Mouse (Mus musculus) layer of hippocampus, adult 8-10 months (tissue): ENCODE data around the gene Dact2. TPM values are rescaled to one million over a fixed set of nuclear protein-coding genes. Genes with fewer than 3 reads are reported as not detected.

Experiments used
- DNase-seq, 2 experiments: peaks; one replicate each; pipeline ENCODE4 v3.0.0; 2022; ENCODE audit warnings: low spot score in 2 of 2
- total RNA-seq, 4 experiments: library from RNA; stranded (reverse); gene quantifications; 2 replicates each; pipeline ENCODE4 v1.2.4; 2022

Dact2 gene
- total RNA-seq, 4 experiments from 2014 or later, result 22.7 to 26.5 (median 24.3) TPM

DNA sequence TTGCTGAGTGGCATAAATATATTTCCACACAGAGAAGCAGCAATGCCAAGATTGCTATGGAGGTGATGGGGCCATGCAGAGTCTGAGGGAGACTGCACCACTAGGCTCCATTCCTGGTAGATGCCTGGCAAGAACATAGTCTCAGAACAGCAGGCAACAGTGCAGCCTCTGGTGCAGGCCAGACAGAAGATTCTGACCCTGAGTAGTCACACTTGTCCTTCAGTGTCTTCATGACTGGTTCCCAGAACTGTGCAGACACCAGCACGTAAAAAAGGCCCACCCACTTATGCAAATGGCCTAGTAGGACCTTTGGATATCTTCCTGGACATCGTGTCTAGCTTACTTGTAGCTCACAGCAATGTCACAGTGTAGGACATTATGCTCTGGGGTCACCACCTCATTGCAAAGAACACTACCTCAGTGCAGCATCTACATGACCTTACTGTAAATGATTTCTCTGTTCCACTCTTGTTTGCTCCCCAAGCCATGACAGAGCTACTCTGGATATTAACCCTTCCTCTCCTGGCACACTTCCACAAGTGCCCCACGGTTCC lies 9.9 kb upstream of the Dact2 start:
- DNase-seq, result no peak

DNA sequence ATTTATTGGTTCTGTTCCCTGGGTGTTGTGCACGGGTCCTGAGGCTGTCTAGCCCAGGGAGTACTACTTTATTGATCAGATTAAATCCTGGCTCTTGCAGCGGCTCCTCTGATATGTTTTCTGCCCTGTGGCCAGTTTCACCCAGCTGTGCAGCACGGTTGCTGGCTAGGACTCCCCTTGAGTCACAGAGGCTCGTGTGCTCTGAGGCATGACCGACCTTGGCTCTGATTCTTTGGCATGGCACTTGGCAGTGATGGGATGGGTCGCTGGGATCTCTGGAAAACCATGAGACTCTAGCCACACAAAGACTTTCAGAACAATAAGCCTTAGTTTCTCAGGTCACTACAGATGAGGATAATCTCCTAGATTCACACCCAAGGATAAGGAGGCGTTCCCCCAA lies 8.7 kb upstream of the Dact2 start:
- no peak for DNase-seq

DNA sequence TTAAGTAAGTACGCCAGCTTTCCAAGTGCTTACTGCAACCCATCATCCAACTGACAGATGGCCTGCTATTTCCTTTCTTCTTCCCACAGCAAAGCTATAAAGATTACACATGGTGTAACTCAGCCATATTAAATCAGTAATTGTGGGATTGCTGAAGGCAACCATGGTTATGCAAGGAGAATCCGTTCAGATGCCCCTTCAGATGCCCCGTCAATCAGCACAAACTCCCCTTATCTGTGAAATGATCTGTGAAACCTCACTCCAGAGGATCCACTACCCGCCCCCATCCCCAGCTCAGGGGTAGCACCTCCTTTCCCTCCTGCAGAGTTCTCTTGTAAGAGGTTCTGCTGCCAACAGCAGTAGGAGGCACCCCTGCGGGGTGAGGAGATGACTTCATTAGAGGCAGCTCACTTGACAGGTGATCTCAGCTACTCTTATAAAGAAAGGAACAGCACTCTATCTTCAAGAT lies 3.0 kb upstream of the Dact2 start:
- no peak for DNase-seq

DNA sequence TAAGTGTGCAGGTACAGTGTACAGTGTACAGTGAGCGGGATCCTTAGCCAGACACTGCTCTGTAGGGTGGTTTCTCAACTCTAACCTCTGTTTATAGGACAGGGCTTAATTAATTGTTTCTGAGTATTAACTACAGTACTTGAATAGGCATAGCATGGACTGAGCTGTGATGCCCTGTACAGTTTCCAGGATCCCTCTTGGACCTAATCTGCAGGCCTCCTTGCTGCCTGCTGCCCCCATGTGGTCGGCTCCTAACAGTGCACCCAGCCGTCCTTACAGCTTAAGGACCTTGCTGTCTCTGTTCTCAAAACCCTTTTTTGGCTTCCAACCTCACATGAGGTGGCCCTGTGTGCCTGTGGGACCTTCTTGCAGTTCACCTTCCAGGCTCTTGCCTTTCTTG lies 2.0 kb upstream of the Dact2 start:
- peak; percentile 48 to 71 for DNase-seq

DNA sequence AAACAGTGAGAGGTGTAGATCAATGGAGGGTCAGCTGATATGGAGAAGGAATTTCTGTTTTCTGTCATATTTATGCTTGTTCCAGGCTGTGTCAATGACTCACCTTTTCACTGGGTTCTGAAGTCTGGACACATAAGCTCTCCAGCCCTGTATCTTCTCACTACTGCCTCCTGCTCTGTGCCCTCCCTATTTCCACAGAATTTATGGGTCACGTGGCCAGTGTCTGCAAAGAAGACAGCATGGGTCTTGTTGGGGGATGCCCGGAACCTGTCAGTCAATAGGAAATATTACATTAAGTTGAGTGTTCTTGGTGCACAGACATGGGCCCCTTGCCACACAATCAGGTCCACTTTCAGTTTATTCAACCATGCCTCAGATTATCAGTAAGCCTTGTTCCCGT lies 1.1 kb upstream of the Dact2 start:
- no peak for DNase-seq

DNA sequence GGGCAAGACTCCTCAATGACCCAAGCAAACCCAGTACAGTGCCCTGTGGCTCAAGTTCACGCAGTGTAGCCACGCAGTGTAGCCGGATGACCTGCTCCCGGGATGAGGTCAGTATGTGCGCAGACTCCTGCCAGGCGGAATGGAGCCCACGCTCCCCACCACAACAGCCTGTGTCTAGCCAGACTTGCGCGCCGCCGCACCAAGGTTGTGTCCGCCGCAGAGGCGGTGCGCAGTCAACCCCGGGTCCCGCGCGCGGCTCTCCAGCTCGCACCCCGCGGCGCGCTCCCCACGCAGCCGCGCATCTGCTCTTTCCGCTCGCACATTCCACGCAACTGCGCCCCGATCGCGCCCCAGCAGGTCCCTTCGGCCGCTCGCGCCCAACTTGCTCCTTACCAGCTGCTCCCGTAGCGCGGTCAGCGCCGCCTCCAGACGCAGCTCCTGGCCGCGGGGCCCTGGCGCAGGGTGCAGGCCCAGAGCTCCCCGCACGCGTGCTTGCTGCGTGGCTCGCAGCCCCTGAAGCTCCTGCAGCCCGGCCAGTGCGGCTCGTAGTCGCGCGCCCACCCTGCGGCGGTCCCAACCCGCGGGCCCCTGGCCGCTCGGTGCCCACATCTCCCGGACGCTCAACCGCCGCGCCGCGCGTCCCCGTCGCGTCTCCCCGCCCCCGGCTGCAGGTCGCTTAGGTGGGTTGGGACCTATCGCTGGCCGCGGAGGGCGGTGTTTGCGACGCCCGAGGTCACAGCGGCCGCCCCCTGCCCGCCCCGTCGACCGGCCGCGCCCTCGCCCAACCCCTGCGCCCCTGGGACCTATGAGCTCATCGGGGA lies 773 bp downstream of the Dact2 start:
- peak in 1 of 2 experiments; percentile 48 for DNase-seq

DNA sequence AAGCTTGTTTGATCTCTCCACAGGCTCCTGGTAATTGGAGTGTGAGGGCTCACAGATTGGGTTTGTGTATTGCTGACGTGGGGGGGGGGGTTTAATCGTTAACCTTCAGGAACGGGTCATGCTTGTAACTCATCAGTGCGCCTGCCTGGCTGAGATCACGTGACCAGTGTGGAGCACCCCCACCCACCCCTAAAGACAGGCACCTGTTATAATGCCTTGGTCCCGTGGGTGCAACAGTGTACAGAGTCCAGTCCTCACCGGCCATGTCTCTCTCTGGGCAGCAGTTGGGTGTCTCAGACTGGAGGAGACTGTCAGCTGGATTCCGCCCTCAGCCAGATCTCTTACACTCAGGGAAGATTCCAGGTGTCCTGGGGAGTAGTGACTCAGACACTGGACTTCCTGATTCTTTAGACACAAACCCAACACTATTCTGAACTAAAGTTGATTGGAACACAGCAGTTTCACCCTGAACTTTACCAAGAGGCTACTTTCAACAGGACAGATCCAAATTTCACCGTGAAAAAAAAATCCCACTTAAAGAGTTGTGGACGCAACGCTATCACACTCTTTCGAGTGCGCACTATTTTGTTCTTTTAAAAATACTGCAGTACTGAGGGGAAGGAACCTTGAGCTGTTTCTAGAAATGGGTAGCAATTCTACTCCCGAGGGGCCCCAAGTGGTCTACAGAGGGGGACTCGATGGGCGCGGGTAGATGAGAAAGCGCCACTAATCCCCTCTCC lies 1.6 kb downstream of the Dact2 start:
- DNase-seq, result no peak

DNA sequence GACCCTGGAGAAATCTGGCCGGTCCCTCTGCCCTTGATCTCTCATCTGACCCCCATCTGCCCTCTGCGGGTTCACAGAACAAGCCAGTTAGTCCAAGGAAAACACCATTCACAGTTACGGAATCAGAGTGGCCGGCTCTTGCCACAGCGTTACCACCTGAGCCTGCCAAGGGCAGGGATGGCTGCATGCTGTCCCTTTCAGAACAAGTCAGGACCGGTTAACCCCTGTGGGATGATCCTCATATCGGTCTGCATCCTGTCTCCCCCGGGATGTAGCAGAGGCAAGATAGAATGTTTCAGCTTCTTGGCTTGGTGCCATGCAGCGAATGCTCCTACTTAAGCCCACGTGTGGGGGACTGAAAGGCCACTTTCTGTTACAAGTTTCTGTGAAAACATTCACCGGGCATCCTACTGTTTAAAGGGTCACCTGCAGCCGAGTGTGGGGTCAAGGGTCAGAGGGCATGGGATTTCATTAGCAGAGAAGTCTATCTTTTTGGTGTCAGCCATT lies 2.8 kb downstream of the Dact2 start:
- DNase-seq, result no peak

DNA sequence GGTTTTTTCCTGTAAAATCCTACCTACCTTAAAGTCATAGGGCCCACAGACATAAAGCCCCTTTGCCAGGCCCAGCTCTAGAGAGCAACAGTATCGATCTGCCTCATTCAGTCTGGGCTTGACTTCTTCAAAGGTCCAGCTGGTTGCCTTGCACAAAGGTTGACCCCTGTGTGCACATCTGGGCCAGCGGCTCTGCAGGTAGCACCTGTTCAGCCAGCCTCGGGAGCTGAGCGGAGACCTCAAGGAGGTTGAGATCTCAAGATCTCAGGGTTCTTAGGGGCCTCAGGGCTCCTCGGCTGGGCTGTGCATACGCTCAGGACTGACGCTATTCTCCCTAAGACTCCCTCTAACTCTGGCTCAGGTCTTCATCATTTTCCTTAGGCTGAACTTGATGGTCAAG lies 3.9 kb downstream of the Dact2 start:
- no peak for DNase-seq

DNA sequence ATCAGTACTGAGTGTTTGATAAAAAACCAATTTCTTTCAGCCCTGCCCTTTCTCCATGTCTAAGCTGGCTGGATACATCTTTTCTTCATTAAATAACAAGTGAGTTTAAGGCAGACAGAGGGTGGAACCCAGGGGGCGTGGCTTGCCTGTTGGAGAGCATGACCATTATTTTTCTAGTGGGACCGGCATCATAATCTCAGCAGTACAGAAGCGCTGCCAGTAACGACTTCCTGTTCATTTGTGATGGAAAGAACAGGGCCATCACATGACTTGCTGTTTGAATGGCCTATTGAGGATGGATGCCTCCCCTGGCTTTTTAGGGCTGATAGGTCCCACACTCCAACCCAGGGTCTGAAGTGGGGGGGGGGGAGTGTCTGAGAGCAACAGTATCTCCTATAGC lies 4.5 kb downstream of the Dact2 start:
- no peak for DNase-seq

DNA sequence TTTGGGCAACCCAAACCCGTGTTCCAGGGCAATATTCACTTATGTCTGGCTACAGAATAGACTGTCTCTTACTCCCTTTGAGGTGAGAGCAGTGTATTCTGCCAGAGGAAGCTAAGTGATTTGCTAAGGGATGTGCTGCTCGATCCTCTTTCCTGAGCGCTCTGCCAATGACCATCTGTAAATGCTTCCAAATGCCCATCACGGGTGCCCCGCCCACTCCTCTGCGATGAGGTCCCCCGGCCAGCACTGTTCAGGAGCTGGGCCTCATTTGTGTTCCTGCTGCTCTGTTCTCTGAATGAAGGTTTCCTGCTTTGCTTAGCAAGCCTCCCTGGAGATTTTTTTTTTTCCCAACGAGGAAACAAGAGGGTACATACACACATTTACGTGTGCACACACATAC lies 11.2 kb downstream of the Dact2 start:
- DNase-seq, result no peak

DNA sequence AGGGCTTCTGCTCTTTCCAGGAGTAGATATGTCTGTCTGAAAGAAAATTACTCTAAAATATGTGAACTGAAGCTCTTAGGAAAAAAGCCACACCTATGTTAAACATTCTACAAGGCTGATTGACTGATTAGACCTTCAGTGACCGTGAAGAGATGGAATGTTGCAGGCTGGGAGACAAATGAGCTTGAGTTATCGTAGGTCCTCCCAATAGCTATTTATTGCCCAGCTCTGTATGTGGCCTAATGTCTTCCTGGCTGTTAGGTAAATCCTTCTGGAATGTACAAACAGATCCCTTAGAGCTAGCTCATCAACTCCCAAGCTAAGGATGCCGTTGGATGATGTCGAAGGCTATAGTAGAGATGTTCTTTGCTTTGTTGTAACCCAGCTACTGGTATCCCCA lies 11.7 kb downstream of the Dact2 start:
- DNase-seq, result no peak

DNA sequence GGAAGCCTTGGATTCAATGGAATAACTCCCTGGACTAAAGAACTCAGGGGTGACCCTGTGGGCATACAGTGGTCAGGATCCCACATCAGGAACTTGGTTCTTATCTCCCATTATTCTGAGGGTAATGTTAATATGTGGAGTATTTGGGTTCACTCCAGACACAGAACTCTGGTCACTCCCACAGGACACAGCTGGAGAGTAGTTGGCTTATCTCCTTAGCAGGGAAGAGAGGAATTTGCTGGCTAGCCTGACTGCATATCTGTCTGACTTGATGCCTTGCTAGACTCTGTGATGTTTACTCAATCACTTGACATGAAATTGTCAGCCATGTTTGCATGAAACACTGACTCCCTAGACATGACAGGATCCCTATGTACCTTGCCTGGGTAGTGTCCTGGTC lies 15.6 kb downstream of the Dact2 start:
- no peak for DNase-seq

DNA sequence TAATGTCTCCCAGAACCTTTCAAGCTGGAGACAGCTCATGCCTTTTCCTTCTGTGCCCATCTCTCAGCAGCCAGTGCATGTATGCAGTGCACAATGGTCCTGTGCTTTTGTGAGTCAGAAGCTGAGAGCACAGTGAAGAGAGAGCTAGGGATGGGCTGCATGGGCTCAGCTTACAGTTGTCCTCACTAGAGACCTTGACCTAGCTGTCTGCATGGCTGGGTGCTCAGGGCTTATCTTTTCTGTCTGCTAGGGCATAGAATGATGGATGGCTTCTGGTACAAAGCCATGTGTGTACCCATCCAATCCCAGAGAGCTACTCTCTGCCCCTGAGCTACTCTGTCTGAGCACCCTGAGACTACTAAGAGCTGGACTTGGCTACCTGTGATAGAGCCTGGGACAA lies 17.0 kb downstream of the Dact2 start:
- DNase-seq, result no peak

DNA sequence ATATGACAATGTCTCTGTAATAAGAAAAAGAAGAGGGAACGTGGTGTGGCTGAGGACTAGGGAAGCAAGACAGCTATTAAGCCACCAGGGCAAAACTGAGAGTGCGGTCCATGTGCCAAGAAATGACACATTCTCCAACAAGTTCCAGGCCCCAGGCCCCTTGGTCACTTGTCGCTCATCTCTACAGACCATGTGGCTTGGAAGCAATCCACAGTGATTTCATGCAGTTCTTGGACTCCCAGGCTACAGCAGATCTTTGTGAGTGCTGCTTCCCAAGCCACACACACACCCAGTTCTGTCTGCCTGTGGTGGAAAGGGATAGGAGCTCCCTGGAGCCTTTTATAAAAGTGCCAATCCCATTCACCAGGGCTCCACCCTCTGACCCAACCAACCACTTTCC lies 17.9 kb downstream of the Dact2 start:
- no peak for DNase-seq

DNA sequence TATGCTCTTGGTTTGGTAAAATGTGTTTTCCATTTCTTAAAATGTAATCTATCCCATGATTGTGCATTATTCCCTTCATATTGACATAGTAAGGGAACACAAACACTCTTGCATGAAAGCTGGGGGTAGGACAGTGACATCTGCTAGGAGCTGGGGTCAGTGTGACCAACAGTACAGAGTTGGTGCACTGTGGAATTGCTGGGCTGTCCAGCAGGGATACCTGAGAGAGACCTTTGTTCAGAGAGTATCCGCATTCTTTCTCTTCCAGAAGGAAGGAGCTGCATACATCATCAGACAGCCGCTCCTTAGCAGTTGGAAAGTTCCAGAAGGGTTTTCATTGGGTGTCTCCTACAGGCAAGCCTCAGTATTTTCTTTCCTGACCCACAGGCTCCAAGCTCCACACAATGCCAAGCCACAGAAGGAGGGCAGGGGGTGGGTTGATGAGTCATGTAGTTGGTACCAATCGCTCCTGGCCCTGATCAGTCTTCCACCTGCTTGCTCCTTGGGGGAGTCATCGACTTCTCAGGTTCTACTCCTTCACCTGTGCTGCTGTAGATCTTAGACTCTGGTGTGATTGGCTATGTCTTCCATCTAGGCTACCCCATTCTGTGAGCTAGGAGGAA lies 19.8 kb downstream of the Dact2 start:
- DNase-seq, result no peak

DNA sequence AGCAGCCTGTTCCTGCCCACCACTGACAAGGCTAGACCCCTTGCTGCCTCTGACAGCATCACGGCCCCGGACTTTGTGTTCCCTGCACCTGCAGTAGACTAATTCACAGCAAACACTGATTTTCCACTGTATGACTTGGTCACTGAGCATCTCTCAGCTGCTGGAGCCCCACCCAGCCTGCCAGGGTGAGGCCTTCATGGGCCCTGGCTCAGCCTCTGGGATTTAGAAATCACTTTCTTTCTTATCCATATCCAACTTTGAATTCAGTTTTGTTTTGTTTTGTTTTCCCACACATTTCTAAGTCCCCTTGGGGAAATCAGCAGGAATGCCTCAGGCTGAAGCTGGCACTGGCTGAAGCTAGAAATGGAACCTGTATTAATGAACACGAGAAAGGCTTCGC lies 20.4 kb downstream of the Dact2 start:
- no peak for DNase-seq

DNA sequence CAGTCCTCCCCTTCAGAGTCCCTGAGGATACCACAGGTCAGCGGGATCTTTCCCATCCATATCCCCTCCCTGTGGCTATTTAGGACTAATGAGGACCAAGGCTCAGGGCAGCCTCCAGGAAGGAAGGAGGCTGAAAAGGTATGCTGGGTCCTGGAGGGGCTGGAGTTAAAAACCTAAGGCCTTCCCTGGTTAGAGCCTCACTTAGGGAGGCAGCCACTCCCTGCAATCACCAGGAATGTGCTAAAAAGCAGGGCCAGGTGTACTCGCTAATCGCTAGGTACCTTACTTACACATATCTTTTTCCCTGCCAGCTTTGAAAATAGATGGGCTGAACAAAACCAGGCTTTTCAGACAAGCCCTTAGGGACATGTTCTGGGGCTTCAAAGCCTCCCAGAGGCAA lies 21.2 kb downstream of the Dact2 start:
- DNase-seq, result no peak

DNA sequence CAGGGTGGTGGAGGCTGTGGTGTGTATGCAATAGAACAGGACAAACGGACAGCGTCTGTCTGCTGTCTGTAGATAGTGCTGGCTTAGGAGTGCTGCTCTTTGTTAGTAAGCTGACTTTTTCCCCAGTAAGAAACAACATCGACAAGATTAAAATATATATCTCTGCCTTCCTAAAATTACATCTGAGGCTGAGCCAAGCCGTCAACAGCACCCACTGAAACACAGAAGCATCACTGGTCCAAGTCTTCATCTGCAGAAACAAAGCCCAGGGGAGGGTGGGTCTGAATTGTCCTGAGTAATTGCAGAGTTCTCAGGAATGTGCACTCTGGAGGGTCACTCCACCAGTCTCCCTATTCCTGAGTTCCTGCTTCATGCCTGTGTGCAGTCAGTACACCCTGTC lies 25.2 kb downstream of the Dact2 start:
- DNase-seq, result no peak

DNA sequence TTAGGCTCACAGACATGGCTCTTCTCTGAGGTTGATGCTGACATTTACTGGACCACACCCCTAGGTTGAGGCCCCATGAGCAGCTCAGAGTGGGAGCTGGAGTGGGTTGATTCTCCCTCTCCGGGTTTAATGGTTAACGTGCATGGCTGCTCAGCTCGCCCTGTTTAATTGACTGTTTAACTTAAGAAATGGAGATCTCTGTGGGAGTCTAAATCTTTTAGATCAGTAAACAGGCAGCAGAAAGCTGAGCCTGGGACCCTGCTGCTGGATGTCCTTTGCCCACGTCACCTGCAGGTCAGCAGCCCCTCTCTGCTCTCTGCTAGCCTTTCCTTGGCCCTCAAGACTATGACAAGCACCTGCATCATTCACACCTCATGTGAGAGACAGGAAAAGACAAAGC lies 25.6 kb downstream of the Dact2 start:
- DNase-seq, result no peak

DNA sequence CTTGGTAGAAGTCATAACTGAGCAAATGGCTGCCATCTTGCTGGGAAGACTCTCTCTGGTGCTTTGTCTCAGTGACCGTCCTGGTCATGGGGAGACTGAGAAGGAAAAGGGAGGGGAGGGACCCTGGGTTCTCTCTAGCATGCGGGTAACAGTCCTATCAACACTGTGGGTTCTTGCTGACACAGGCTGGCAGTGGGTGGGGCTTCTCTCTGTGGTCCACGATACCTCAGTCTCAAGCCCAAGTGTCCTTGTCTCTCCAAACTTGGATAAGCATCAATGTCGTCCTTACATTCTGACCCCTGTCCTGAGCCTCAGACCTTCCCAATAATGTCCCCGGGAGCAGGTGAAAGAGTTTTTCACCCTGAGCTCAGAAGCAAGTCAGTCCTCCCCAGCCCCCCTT lies 26.1 kb downstream of the Dact2 start:
- DNase-seq, result no peak

DNA sequence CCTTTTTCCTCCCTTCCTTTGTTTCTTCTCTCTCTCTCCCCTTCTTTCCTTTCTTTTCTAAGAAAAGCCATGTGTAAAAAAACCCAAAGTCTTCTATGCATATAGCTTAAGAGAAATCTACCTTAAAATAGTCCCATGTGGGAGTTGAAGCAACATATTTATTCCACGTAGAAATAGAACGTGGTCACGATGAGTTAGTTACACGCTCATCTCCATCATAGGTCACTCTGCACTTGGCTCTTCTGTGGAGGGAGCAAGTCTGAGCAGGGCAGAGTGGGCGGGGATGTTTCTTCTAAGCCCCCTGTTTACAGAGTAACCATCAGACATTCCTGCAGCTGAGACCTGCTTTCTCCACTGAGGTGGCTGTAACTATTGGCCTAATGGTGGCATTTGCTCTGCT lies 27.1 kb downstream of the Dact2 start:
- DNase-seq, result no peak
